Mouse (Mus musculus) liver, adult 2 months (tissue): ENCODE data around the gene Hmx2.

ENCODE experiments used
- CTCF ChIP-seq: fragments of 200-500 bp; IDR thresholded peaks from 2 replicates; pipeline ENCODE4 v1.5.1; 2011; ENCODE audit warnings: low read depth, low read length, control low read depth
- POLR2A ChIP-seq: fragments of 200-500 bp; IDR thresholded peaks from 2 replicates; pipeline ENCODE4 v1.6.1; 2011; ENCODE audit warnings: low read length, control low read depth; ENCODE audit not compliant: insufficient read depth; ENCODE audit errors: extremely low read depth

GRCm38 (mm10) chr7:131543623-131544481 is 4.7 kb upstream of the Hmx2 start:
- TF ChIP-seq POLR2A: no peak
- no peak for TF ChIP-seq CTCF
